Mouse (Mus musculus) ES-E14 (cell line): ENCODE data around the gene Heatr4. TPM values are rescaled to one million over a fixed set of nuclear protein-coding genes. Genes with fewer than 3 reads are reported as not detected.
"Not testable (repeated sequence)": the region's sequence is repeated elsewhere in the genome, so short reads cannot be mapped to it uniquely, and the experiment has no call there.

Experiments used
- DNase-seq: peaks from one replicate; pipeline ENCODE4 v3.0.0-alpha.2; 2013; ENCODE audit warnings: low read depth, low spot score
- H3K27ac ChIP-seq: 2 replicates; pipeline ENCODE4 v1.5.1; 2012; ENCODE audit warnings: low read depth, mild to moderate bottlenecking, low read length, moderate library complexity, mixed read lengths; ENCODE audit not compliant: poor library complexity, insufficient read depth, severe bottlenecking
- H3K36me3 ChIP-seq: 2 replicates; pipeline ENCODE4 v1.6.1; 2012; ENCODE audit warnings: mild to moderate bottlenecking, low read length, moderate library complexity, mixed read lengths; ENCODE audit not compliant: control insufficient read depth, poor library complexity, insufficient read depth, severe bottlenecking
- H3K4me1 ChIP-seq, 2 experiments: fragments of 150-350 bp in 1 of 2; sonication (generic) in 1 of 2; 2 replicates each; pipeline ENCODE4 v1.6.1; 2012; ENCODE audit warnings: low read length in 2 of 2, mild to moderate bottlenecking in 1 of 2, mixed read lengths in 1 of 2; ENCODE audit not compliant: control insufficient read depth in 2 of 2, insufficient read depth in 2 of 2, poor library complexity in 1 of 2
- H3K4me3 ChIP-seq, 2 experiments: fragments of 150-350 bp in 1 of 2; sonication (generic) in 1 of 2; 2 replicates each; pipeline ENCODE4 v1.5.1; 2012; ENCODE audit warnings: low read length in 2 of 2, low read depth in 1 of 2, mild to moderate bottlenecking in 1 of 2, mixed read lengths in 1 of 2; ENCODE audit not compliant: insufficient read depth in 1 of 2, poor library complexity in 1 of 2, severe bottlenecking in 1 of 2
- H3K9ac ChIP-seq: 2 replicates; pipeline ENCODE4 v1.6.1; 2012; ENCODE audit warnings: low read depth, mild to moderate bottlenecking, low read length, mixed read lengths; ENCODE audit not compliant: poor library complexity, insufficient read depth, severe bottlenecking
- H3K9me3 ChIP-seq: fragments of 150-350 bp; sonication (generic); 2 replicates; pipeline ENCODE4 v1.6.1; 2012; ENCODE audit warnings: low read depth, mild to moderate bottlenecking, low read length; ENCODE audit not compliant: control insufficient read depth, insufficient read depth
- CHD2 ChIP-seq: IDR thresholded peaks from 2 replicates; pipeline ENCODE4 v1.6.1; 2014; ENCODE audit warnings: mild to moderate bottlenecking, low read depth, low read length, inconsistent platforms
- HCFC1 ChIP-seq: IDR thresholded peaks from 2 replicates; pipeline ENCODE4 v1.6.1; 2012; ENCODE audit warnings: low read length, inconsistent platforms, borderline replicate concordance; ENCODE audit not compliant: insufficient read depth
- MAFK ChIP-seq: IDR thresholded peaks from 2 replicates; pipeline ENCODE4 v1.6.1; 2014; ENCODE audit warnings: mild to moderate bottlenecking, low read depth, low read length, inconsistent platforms; ENCODE audit not compliant: insufficient read depth
- ZC3H11A ChIP-seq: IDR thresholded peaks from 2 replicates; pipeline ENCODE4 v1.6.1; 2012; ENCODE audit warnings: low read depth, mild to moderate bottlenecking, inconsistent platforms, low read length, borderline replicate concordance
- ZNF384 ChIP-seq: IDR thresholded peaks from 2 replicates; pipeline ENCODE4 v1.6.1; 2012; ENCODE audit warnings: low read depth, low read length, inconsistent platforms
- in situ Hi-C, 2 experiments: fragments of 600-800 bp; cut with MboI; formaldehyde crosslinking; loops; one replicate each; pipeline ENCODE4 v1.15.1; 2025; ENCODE audit warnings: low sequenced_read_pairs in 2 of 2, inconsistent platforms in 1 of 2; ENCODE audit not compliant: unreplicated experiment in 2 of 2
- total RNA-seq: library from RNA; depleted of rRNA; stranded (reverse); fragments of 300-350 nt; gene quantifications from 2 replicates; pipeline ENCODE4 v1.2.3, GENCODE M21; 2012

Heatr4 gene
- total RNA-seq, 1 experiment, result not detected

DNA sequence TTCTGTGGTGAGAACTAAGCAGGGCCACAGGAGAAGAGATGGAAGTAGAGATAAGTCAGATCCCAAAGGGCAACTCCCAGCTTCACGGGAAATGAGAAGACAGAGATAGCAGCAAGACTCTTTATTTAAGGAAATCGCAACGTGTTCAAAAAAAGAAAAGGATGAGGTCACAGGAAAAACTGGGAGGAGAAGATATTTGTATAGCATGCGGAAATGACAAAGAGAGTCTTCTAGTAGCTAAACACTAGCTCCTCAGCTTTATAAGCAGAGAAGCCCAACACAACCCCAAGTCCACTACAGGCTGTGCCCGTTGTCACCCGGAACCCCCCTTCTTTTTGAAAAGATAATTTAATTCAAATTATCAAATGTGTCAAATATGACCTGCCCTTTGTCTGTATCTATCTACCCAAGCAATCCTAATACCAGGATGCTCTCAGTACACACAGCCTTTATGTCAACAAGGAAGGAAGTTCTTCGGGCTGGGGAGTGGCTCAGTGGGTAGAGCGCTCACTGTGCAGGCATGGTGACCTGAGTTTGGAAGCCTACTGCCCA lies 37.3 kb downstream of the Heatr4 start:
- Histone ChIP-seq H3K36me3 (peaks cover 10% of the 10 kb centered on the region), H3K4me1 (peaks cover 0 to 6% of the 10 kb centered on the region in 2 experiments; a peak in 2 of 4 replicates), H3K9me3 (no peaks in the 10 kb centered on the region), H3K4me3 (no peak overlapping the region), H3K27ac (no peak overlapping the region), H3K9ac (no peak overlapping the region)
- in situ Hi-C loops, result no loop called here
- TF ChIP-seq HCFC1, result no peak
- no peak for TF ChIP-seq CHD2
- no peak for DNase-seq

GRCm38 (mm10) chr12:83941938-83942337 lies 42.7 kb downstream of the Heatr4 start:
- DNase-seq, result no peak
- Histone ChIP-seq H3K9me3 (no peaks in the 10 kb centered on the region), H3K4me1 (no peaks in the 10 kb centered on the region), H3K4me3 (no peak overlapping the region), H3K9ac (no peak overlapping the region), H3K36me3 (no peaks in the 10 kb centered on the region), H3K27ac (no peak overlapping the region)
- in situ Hi-C loops, result no loop called here
- TF ChIP-seq ZC3H11A (no peak), HCFC1 (no peak), MAFK (no peak), CHD2 (no peak), ZNF384 (no peak)

GRCm38 (mm10) chr12:83940031-83940430 lies 44.6 kb downstream of the Heatr4 start:
- Histone ChIP-seq H3K4me3 (no peak overlapping the region), H3K27ac (no peak overlapping the region), H3K9me3 (no peaks in the 10 kb centered on the region), H3K9ac (no peak overlapping the region), H3K36me3 (no peaks in the 10 kb centered on the region), H3K4me1 (no peaks in the 10 kb centered on the region)
- TF ChIP-seq ZC3H11A, result no peak
- no peak for TF ChIP-seq MAFK
- TF ChIP-seq ZNF384, result no peak
- TF ChIP-seq HCFC1, result no peak
- TF ChIP-seq CHD2, result no peak
- in situ Hi-C loops, result no loop called here
- no peak for DNase-seq

- H3K4me1 ChIP-seq, result no peaks in the 10 kb centered on the region
- in situ Hi-C loops, result no loop called here
- H3K9me3 ChIP-seq, result no peaks in the 10 kb centered on the region
- TF ChIP-seq ZC3H11A (no peak), CHD2 (no peak), MAFK (no peak), ZNF384 (no peak), HCFC1 (no peak)
- no peak overlapping the region for H3K4me3 ChIP-seq
- no peak overlapping the region for H3K27ac ChIP-seq
- H3K36me3 ChIP-seq, result no peaks in the 10 kb centered on the region
- H3K9ac ChIP-seq, result no peak overlapping the region
- no peak for DNase-seq
These were observed 45.3 kb downstream of the Heatr4 start for GRCm38 (mm10) chr12:83939332-83939731.

GRCm38 (mm10) chr12:83938592-83938991 lies 46.1 kb downstream of the Heatr4 start:
- DNase-seq, H3K9ac ChIP-seq, H3K36me3 ChIP-seq, H3K27ac ChIP-seq, in situ Hi-C loops, H3K4me1 ChIP-seq, H3K9me3 ChIP-seq, H3K4me3 ChIP-seq: not testable (repeated sequence)
